Mouse (Mus musculus): ENCODE results near the gene Dnajb4. TPM values are rescaled to one million over a fixed set of nuclear protein-coding genes. Genes with fewer than 3 reads are reported as not detected.
"Not testable (repeated sequence)": the region's sequence is repeated elsewhere in the genome, so short reads cannot be mapped to it uniquely, and the experiment has no call there.

Gene Dnajb4
- total RNA-seq, 1 experiment from 2014 or later: 94.4 TPM

DNA sequence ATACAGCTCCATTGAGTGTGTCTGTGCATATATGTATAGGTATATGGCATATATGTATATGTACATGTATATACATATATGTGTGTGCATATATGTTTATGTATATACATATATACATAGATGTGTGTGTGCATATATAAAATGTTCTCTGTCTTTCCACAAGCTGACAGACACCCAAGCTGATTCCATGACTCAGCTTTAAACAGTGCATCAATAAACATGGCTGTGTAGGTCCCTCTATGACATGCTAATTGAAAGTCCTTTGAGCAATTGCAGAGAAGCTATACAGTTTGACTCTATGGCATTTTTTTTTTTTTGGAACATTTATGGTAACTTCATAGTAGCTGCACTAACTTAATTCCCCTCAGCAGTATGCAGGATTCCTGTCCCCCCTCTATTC, 50.8 kb downstream of the Dnajb4 start:
- no peak for ATAC-seq (replicated peaks in 1 of 2; ENCODE audit: insufficient read depth in 1 of 2, low FRiP score in 2 of 2, low TSS enrichment in 1 of 2, low read depth in 1 of 2, poor library complexity in 2 of 2, severe bottlenecking in 2 of 2)

DNA sequence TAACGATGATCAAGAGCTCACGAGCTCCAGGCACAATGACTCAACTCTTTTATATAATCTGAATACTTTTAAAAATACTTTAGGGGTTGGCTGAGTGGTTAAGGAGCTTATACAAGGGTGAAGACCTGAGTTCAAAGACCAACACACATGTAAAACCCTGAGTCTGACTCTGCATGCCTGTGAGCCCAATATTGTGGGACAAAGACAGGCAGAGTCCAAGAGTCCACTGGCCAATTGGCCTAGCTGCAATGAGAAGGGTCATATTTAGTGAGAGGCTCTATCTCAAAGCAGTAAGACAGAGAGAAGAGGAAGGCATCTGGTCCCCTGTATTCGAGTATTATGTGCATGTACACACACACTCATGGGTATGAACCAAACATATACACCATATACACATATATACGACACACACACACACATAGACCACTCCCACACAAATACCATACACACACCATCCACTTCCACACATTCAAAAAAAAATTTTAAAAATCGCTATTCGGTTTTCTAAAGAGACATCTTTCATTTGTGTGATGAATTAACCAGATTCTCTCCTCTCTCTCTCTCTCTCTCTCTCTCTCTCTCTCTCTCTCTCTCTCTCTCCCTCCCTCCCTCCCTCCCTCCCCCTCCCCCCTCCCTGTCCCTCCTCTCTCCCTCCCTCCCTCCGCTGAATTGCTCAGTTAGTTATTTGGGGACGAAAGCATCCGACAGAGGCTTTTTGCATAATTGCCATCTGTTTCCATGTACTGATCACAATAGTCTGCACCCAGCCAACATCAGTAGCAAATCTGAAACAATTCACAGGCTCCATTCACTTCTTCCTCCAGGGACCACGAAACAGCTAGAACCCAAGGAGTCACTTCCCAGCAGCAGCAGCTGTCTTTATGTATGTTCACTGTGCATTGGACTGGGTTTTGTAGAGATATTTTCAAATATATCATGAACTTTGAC, 51.5 kb downstream of the Dnajb4 start:
- ATAC-seq (replicated peaks in 1 of 2; ENCODE audit: insufficient read depth in 1 of 2, low FRiP score in 2 of 2, low TSS enrichment in 1 of 2, low read depth in 1 of 2, poor library complexity in 2 of 2, severe bottlenecking in 2 of 2): no peak

DNA sequence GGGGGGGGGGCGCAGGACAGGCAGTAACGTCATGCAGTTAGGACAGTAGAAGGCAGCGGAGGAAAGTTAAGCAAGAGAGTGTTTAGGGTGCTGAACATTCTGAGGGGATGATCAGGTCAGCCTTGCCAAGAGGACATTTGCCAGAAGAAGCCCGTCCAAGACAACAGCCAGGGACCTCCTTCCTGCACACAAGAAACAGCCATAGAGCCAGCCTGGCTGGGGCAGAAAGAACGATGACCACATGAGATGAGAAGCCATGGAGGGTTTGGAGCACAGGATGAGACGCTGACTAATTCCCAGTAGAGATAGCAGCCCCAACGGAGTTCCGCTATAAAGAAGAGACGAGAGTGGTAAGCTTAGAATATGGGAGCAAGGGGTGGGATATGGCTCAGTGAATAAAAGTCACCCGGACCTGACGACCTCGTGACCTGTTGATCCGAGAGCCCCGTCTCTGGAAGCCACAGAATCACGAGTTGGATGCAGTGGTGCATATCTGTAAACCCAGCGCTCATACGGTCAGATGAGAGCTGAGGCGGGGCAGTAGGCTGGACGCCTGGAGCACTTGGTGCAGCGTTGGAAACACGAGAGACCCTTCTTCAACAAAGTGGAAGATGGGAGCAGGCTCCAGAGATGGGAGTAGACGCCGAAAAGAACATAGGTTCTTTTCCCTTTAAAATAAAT, 53.1 kb downstream of the Dnajb4 start:
- no peak for ATAC-seq (replicated peaks in 1 of 2; ENCODE audit: insufficient read depth in 1 of 2, low FRiP score in 2 of 2, low TSS enrichment in 1 of 2, low read depth in 1 of 2, poor library complexity in 2 of 2, severe bottlenecking in 2 of 2)

DNA sequence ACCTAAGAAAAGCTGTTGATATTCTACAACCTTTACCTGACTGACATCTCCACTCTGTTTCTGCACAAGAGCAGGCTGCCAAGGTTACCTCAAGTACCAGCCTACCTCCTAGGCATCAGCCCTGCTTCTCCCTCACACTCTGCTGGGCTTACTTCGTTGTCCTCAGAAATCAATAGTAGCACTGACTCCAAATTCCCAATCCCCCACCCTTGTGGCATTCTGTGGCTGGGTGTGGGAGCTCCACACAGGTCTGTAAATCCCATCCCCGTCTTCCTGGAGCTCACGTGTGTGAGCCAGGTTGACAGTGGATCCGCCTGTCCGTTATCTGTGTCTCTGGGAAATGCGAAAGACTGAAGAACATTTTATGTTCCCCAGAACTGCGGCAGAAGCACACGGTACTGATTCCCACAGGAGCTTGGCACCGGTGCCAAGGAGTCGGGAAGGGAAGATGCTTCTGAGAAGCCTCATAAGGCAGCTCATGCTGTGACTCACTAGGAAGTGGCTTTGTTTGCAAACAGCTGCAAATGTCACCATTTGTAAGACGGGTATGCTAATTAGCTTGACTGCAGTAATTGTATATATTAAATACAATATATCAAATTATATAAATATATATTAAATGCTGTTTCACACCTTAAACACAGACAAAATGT, 54.7 kb downstream of the Dnajb4 start:
- ATAC-seq (replicated peaks in 1 of 2; ENCODE audit: insufficient read depth in 1 of 2, low FRiP score in 2 of 2, low TSS enrichment in 1 of 2, low read depth in 1 of 2, poor library complexity in 2 of 2, severe bottlenecking in 2 of 2): no peak

DNA sequence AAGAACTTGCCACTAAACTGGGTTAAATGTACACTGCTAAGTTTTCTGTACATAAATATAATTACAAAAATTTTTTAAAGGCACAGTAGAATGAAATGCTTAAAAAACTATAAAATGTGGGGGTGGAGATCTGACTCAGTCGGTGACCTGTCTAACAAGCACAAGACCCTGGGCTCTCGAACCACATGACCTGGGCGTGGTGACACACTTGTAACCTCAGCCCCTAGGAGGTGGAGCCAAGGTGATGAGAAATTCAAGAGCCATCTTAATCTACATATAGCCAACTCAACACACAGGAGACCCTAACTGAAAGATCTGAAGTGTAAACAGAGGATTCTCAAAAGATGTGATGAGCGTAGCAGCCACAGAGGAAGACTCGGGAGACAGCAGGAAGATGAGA, 56.0 kb downstream of the Dnajb4 start:
- ATAC-seq (replicated peaks in 1 of 2; ENCODE audit: insufficient read depth in 1 of 2, low FRiP score in 2 of 2, low TSS enrichment in 1 of 2, low read depth in 1 of 2, poor library complexity in 2 of 2, severe bottlenecking in 2 of 2): no peak

DNA sequence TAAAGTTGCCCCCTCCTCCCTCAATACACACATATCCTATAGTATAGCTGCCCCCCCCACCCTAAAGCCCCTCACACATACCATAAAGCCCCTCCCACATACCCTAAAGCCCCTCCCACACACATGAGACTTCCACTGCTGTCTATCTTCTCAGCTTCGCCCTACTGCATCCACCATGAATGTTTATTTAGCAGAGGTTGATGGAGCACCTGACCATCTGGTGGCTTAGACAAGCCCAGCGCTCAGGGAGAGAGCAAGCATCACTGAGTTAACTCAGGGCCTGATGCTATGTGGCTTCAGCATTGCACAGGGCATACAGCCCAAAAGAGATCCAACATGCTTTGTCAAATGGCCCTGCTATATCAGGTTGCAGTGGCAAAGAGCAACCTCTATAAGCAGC, 57.0 kb downstream of the Dnajb4 start:
- ATAC-seq (replicated peaks in 1 of 2; ENCODE audit: insufficient read depth in 1 of 2, low FRiP score in 2 of 2, low TSS enrichment in 1 of 2, low read depth in 1 of 2, poor library complexity in 2 of 2, severe bottlenecking in 2 of 2): no peak

DNA sequence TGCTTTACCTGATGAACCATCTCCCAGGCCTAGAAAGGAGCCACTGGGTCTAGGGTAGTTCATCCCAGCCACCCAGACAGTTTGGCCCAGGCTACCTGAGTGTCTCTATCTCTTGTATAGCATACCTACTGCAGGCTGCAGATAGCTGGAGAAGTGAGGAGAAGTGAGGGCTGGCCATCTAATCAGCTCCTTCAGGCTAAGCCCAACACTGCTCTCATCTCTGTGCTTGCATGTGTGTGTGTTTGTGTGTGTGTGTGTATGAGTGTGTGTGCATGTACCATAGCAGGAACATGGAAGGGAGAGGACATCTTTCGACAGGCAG, 57.7 kb downstream of the Dnajb4 start:
- peak in 1 of 2 experiments; percentile 11; a peak in 1 of 4 replicates for ATAC-seq (replicated peaks in 1 of 2; ENCODE audit: insufficient read depth in 1 of 2, low FRiP score in 2 of 2, low TSS enrichment in 1 of 2, low read depth in 1 of 2, poor library complexity in 2 of 2, severe bottlenecking in 2 of 2)

DNA sequence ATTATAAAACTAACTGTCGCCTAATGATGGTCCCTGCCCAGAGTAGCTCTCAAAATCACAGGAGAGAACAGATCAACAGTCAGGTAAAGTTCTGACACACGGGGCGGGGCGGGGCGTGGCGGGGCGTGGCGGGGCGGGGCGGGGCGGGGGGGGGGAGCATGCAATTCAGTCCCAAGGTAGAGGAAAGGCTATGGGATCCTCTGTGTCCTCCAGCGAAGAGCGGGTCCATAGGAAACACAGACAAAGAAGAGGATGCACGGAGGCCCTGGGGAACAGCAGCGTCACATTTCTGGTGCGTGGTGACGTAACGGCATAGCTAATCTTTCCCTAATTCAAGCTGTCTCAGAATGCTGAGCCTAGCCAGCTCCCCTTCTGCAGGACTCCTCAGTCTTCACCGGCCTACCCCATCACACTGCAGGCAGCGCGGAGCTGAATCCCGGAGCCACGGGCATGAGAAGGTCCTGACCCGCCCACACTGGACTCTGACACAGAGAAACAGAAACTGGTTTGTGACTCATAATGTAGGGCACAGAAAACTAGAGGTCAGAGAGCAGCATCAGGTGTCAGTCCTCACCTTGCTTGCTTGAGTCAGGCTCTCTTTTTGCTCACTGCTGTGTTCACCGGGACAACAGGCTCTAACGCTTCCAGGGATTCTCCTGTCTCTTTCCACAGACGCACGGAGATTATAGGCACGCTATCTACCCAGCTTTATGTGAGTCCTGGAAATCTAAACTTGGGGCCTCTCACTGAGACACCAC, 58.2 kb downstream of the Dnajb4 start:
- ATAC-seq (replicated peaks in 1 of 2; ENCODE audit: insufficient read depth in 1 of 2, low FRiP score in 2 of 2, low TSS enrichment in 1 of 2, low read depth in 1 of 2, poor library complexity in 2 of 2, severe bottlenecking in 2 of 2): peak; percentile 17 to 22; a peak in 1 of 4 replicates

DNA sequence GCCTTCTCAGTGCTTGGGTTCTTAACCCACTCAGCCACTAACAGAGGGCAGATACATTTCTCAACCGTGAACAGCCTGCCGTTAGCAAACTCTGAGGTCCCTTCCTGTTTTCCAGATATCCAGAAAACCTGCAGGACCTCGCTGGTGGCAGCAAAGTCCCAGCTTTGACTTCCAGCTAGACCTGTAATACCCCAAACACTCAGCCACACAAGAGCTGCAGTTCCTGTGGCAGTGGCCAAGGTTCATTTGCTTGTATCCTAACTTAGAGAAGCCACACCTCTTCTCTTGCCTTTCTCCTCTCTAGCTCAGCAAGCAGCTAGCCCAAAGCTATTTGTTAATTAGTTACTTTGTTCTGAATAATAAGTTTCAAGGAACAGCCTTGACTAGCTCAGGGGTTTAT, 60.2 kb downstream of the Dnajb4 start:
- ATAC-seq (replicated peaks in 1 of 2; ENCODE audit: insufficient read depth in 1 of 2, low FRiP score in 2 of 2, low TSS enrichment in 1 of 2, low read depth in 1 of 2, poor library complexity in 2 of 2, severe bottlenecking in 2 of 2): no peak

DNA sequence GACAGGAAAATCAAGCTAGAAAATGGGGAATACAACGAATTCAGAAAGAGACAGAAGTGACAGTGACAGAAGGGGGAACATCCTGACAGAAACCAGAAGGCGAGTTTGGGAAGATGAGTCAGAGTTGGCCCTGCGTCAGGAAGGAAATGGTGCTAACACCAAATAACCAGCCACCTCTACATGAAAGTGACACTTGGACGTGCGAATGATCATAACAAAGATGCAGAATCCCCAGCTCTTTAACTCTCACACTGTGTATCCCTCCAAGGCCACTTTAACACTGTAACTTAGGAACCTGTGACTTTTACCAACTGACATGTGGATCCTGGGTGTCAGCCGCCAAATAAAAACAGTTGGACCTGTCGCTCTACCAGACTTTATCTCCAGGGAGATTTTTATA, 60.7 kb downstream of the Dnajb4 start:
- ATAC-seq (replicated peaks in 1 of 2; ENCODE audit: insufficient read depth in 1 of 2, low FRiP score in 2 of 2, low TSS enrichment in 1 of 2, low read depth in 1 of 2, poor library complexity in 2 of 2, severe bottlenecking in 2 of 2): no peak

DNA sequence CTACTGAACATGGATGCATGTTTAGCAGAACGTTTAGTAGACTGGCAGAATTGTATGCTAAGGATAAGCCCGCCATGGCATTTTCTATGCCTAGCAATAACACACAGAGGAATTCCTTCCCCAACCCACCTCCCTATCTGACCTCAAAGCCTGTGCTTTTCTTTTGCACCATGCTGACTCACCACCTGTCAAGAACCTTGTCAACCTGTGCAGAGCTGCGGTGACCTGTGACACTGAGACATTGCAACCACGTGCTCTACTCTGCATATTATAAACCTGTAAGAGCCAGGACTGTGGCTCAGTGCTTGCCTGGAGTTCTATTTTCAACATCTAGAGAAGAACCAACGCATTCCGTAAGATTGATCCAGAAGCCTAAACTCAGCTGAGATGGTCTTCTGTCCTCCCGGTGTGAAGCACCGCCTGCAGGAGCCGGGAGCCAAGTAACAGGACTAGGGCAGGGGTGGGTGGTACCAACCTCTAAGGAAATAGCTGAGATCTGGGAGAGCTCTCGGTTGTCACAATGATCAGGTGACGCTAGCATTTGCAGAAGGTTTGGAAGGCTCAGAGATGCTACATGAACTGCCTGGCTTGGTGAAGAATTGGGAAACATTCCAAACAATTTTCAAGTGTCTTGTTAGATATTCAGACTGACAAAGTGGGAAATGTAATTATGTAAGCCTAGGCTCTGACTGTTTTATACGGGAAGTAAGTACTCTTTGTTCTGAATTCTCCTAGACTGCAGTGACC, 62.8 kb downstream of the Dnajb4 start:
- peak; percentile 46 to 55 for ATAC-seq (replicated peaks in 1 of 2; ENCODE audit: insufficient read depth in 1 of 2, low FRiP score in 2 of 2, low TSS enrichment in 1 of 2, low read depth in 1 of 2, poor library complexity in 2 of 2, severe bottlenecking in 2 of 2)

DNA sequence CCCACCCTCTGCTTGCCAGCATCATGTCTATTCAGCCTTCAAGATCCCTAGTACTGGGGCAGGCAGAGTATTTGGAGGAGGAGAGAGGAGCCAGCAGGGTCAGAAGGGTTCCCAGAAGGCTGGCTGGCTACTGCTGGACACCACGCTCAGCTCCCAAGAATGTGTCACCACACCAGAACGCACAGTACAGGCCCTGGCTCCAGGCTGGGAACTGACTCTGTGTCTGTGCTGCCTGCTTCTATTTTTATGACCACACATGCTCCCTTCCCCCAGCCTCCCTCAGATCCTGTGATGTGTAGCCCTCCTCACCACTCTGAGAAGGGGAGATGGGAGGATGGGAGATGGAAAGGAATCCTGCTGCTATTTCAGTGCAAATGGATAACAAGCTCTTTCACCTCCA, 64.9 kb downstream of the Dnajb4 start:
- ATAC-seq (replicated peaks in 1 of 2; ENCODE audit: insufficient read depth in 1 of 2, low FRiP score in 2 of 2, low TSS enrichment in 1 of 2, low read depth in 1 of 2, poor library complexity in 2 of 2, severe bottlenecking in 2 of 2): no peak

DNA sequence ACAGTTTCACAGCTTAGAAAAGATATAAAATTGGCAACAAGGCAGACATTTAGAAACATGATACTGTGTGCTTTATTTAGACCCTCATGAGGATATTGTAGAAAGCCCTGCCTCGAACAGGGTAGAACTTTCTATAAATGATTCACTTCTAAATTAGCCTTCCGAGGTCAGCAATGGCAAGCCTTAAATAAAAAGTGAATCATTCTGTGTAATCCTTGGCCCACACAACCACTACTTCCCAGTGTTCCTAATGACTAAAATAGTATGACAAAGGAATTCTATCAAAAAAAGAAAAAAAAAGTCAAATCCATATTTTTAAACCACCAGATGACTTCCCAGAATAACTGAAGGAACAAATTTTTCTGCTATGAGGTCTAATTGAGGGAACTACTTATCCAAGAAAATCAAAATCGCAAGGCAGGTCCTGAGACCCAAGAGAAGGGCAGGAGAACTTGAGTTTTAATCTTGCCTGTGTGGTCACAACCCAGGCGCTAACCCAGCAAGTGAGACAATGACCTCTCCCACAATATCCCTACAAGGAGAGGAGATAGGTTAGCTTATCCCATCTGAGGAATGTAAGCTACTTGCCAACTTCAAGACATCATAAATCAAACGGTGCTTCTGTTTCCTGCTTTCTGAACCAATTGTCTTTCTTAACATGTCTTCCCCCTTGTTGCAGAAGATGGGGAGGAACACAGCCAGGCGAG, 67.0 kb downstream of the Dnajb4 start:
- ATAC-seq (replicated peaks in 1 of 2; ENCODE audit: insufficient read depth in 1 of 2, low FRiP score in 2 of 2, low TSS enrichment in 1 of 2, low read depth in 1 of 2, poor library complexity in 2 of 2, severe bottlenecking in 2 of 2): no peak

DNA sequence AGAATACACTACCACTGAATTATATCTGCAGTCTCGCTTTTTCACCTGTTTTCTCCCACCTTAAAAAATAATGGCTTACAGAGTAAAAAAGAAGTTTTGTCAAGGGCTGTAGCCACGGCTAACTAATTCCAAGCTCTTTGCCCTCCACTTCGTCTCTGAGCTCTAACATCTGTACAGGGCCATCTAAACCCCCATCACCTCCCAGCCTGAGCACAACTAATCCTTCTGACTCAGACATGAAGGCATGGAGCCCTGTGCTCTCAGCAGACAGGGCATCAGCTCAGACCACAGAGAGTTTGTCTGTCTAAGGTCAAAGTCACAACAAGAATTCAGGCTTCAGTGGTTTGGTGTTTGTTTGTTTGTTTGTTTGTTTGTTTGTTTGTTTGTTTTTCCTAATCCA, 68.0 kb downstream of the Dnajb4 start:
- ATAC-seq (replicated peaks in 1 of 2; ENCODE audit: insufficient read depth in 1 of 2, low FRiP score in 2 of 2, low TSS enrichment in 1 of 2, low read depth in 1 of 2, poor library complexity in 2 of 2, severe bottlenecking in 2 of 2): no peak

DNA sequence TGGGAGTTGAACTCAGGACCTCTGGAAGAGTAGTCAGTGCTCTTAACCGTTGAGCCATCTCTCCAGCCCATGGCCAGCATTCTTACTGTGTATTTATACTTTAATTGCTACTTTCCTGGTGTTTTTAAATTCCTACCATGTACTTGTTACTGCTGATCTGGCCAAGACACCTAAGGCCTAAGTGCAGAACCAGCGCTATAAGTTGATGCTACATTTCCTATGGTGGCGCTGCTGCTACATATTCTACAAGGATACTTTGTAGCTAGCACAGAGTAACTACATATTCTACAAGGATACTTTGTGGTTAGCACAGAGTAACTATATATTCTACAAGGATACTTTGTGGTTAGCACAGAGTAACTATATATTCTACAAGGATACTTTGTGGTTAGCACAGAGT, 70.8 kb downstream of the Dnajb4 start:
- ATAC-seq (replicated peaks in 1 of 2; ENCODE audit: insufficient read depth in 1 of 2, low FRiP score in 2 of 2, low TSS enrichment in 1 of 2, low read depth in 1 of 2, poor library complexity in 2 of 2, severe bottlenecking in 2 of 2): not testable (repeated sequence)

DNA sequence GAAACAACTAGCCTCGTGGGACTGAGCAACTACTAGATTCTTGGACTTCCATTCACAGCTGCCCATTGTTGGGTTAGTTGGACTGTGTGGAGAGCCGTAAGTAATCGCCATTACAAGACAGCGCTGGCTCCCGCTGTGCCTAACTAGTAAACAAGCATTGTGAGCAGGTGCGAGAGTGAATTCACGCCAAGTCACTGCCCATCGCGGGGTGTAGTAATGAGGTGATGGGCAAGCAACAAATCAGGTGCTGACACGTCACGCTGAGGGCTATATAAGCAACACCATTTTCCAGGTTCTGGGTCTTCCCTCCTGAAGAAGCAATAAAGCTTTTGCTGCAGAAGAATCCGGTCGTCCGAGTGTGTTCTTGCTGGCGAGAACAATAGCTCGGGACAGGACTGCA, 74.0 kb downstream of the Dnajb4 start:
- ATAC-seq (replicated peaks in 1 of 2; ENCODE audit: insufficient read depth in 1 of 2, low FRiP score in 2 of 2, low TSS enrichment in 1 of 2, low read depth in 1 of 2, poor library complexity in 2 of 2, severe bottlenecking in 2 of 2): not testable (repeated sequence)
